Mouse (Mus musculus): ENCODE results near the gene Wars2.

The Wars2 gene

GRCm38 (mm10) chr3:99253497-99254451 lies 112.9 kb downstream of the Wars2 start:
- peaks cover 50% of the 10 kb centered on the region for H3K4me1 ChIP-seq (replicated peaks; ENCODE audit: low read depth, low read length)
- H3K9me3 ChIP-seq (ENCODE audit: low read length), result no peaks in the 10 kb centered on the region
- H3K4me3 ChIP-seq (replicated peaks; ENCODE audit: low read length), result peak overlapping the region; percentile 72
- TF ChIP-seq CTCF (conservative IDR thresholded peaks at IDR 0.05; ENCODE audit: low read length), result no peak
- no peak for TF ChIP-seq POU5F1 (IDR thresholded peaks at IDR 0.05; ENCODE audit: borderline replicate concordance, low read length)
- H3K36me3 ChIP-seq (ENCODE audit: insufficient read depth, low read length), result no peaks in the 10 kb centered on the region
- H3K27me3 ChIP-seq (ENCODE audit: insufficient read depth, low read length), result peaks cover 95% of the 10 kb centered on the region

GRCm38 (mm10) chr3:99254559-99255151 lies 113.8 kb downstream of the Wars2 start:
- TF ChIP-seq POU5F1 (IDR thresholded peaks at IDR 0.05; ENCODE audit: borderline replicate concordance, low read length) (no peak), NANOG (IDR thresholded peaks at IDR 0.05; ENCODE audit: borderline replicate concordance, low read length) (no peak), CTCF (conservative IDR thresholded peaks at IDR 0.05; ENCODE audit: low read length) (no peak)
- no peak overlapping the region for H3K4me3 ChIP-seq (replicated peaks; ENCODE audit: low read length)
- peaks cover 93% of the 10 kb centered on the region for H3K27me3 ChIP-seq (ENCODE audit: insufficient read depth, low read length)
- no peaks in the 10 kb centered on the region for H3K36me3 ChIP-seq (ENCODE audit: insufficient read depth, low read length)
- H3K4me1 ChIP-seq (replicated peaks; ENCODE audit: low read depth, low read length), result peaks cover 42% of the 10 kb centered on the region
- no peaks in the 10 kb centered on the region for H3K9me3 ChIP-seq (ENCODE audit: low read length)

GRCm38 (mm10) chr3:99255411-99256365 lies 114.8 kb downstream of the Wars2 start:
- TF ChIP-seq CTCF (conservative IDR thresholded peaks at IDR 0.05; ENCODE audit: low read length), result no peak
- no peak for TF ChIP-seq POU5F1 (IDR thresholded peaks at IDR 0.05; ENCODE audit: borderline replicate concordance, low read length)
- TF ChIP-seq NANOG (IDR thresholded peaks at IDR 0.05; ENCODE audit: borderline replicate concordance, low read length), result no peak
- Histone ChIP-seq H3K36me3 (ENCODE audit: insufficient read depth, low read length) (no peaks in the 10 kb centered on the region), H3K9me3 (ENCODE audit: low read length) (no peaks in the 10 kb centered on the region), H3K4me3 (replicated peaks; ENCODE audit: low read length) (no peak overlapping the region), H3K27me3 (ENCODE audit: insufficient read depth, low read length) (peaks cover 89% of the 10 kb centered on the region), H3K4me1 (replicated peaks; ENCODE audit: low read depth, low read length) (peaks cover 36% of the 10 kb centered on the region)

- Histone ChIP-seq H3K27me3 (ENCODE audit: insufficient read depth, low read length) (peaks cover 89% of the 10 kb centered on the region), H3K36me3 (ENCODE audit: insufficient read depth, low read length) (no peaks in the 10 kb centered on the region), H3K4me1 (replicated peaks; ENCODE audit: low read depth, low read length) (peaks cover 40% of the 10 kb centered on the region), H3K9me3 (ENCODE audit: low read length) (no peaks in the 10 kb centered on the region), H3K4me3 (replicated peaks; ENCODE audit: low read length) (peak overlapping the region; percentile 20; the same call in 1 of the 2 replicates)
- TF ChIP-seq POU5F1 (IDR thresholded peaks at IDR 0.05; ENCODE audit: borderline replicate concordance, low read length), result no peak
- no peak for TF ChIP-seq NANOG (IDR thresholded peaks at IDR 0.05; ENCODE audit: borderline replicate concordance, low read length)
- TF ChIP-seq CTCF (conservative IDR thresholded peaks at IDR 0.05; ENCODE audit: low read length), result no peak
These were observed 115.5 kb downstream of the Wars2 start for GRCm38 (mm10) chr3:99256366-99256750.

- TF ChIP-seq CTCF (conservative IDR thresholded peaks at IDR 0.05; ENCODE audit: low read length) (no peak), NANOG (IDR thresholded peaks at IDR 0.05; ENCODE audit: borderline replicate concordance, low read length) (no peak), POU5F1 (IDR thresholded peaks at IDR 0.05; ENCODE audit: borderline replicate concordance, low read length) (no peak)
- Histone ChIP-seq H3K4me3 (replicated peaks; ENCODE audit: low read length) (peak overlapping the region; percentile 20; the same call in 1 of the 2 replicates), H3K36me3 (ENCODE audit: insufficient read depth, low read length) (no peaks in the 10 kb centered on the region), H3K4me1 (replicated peaks; ENCODE audit: low read depth, low read length) (peaks cover 43% of the 10 kb centered on the region), H3K27me3 (ENCODE audit: insufficient read depth, low read length) (peaks cover 89% of the 10 kb centered on the region), H3K9me3 (ENCODE audit: low read length) (no peaks in the 10 kb centered on the region)
These were observed 115.9 kb downstream of the Wars2 start for GRCm38 (mm10) chr3:99256766-99257165.

- Histone ChIP-seq H3K36me3 (ENCODE audit: insufficient read depth, low read length) (no peaks in the 10 kb centered on the region), H3K4me1 (replicated peaks; ENCODE audit: low read depth, low read length) (peaks cover 47% of the 10 kb centered on the region), H3K27me3 (ENCODE audit: insufficient read depth, low read length) (peaks cover 85% of the 10 kb centered on the region), H3K9me3 (ENCODE audit: low read length) (no peaks in the 10 kb centered on the region), H3K4me3 (replicated peaks; ENCODE audit: low read length) (no peak overlapping the region)
- TF ChIP-seq NANOG (IDR thresholded peaks at IDR 0.05; ENCODE audit: borderline replicate concordance, low read length) (no peak), POU5F1 (IDR thresholded peaks at IDR 0.05; ENCODE audit: borderline replicate concordance, low read length) (peak; percentile 57; the same call in 1 of the 2 replicates), CTCF (conservative IDR thresholded peaks at IDR 0.05; ENCODE audit: low read length) (no peak)
These were observed 117.0 kb downstream of the Wars2 start for GRCm38 (mm10) chr3:99257586-99258577.

- H3K9me3 ChIP-seq (ENCODE audit: low read length), result no peaks in the 10 kb centered on the region
- no peaks in the 10 kb centered on the region for H3K36me3 ChIP-seq (ENCODE audit: insufficient read depth, low read length)
- no peak for TF ChIP-seq POU5F1 (IDR thresholded peaks at IDR 0.05; ENCODE audit: borderline replicate concordance, low read length)
- TF ChIP-seq CTCF (conservative IDR thresholded peaks at IDR 0.05; ENCODE audit: low read length), result no peak
- TF ChIP-seq NANOG (IDR thresholded peaks at IDR 0.05; ENCODE audit: borderline replicate concordance, low read length), result no peak
- peaks cover 42% of the 10 kb centered on the region for H3K4me1 ChIP-seq (replicated peaks; ENCODE audit: low read depth, low read length)
- peaks cover 67% of the 10 kb centered on the region for H3K27me3 ChIP-seq (ENCODE audit: insufficient read depth, low read length)
- H3K4me3 ChIP-seq (replicated peaks; ENCODE audit: low read length), result no peak overlapping the region
These were observed 118.9 kb downstream of the Wars2 start for GRCm38 (mm10) chr3:99259741-99260270.

Measured in E14TG2a.4 (cell line).